Mouse (Mus musculus): ENCODE results near the gene Mafb.

- no peak for TF ChIP-seq CTCF (conservative IDR thresholded peaks at IDR 0.05; ENCODE audit: insufficient read depth, insufficient read length, low read depth, low read length)
- TF ChIP-seq POLR2A (IDR thresholded peaks at IDR 0.05; ENCODE audit: low read depth, low read length) = no peak
These were observed 38.0 kb downstream of the Mafb start for GRCm38 (mm10) chr2:160328886-160329285.

All from kidney, adult 2 months (tissue).